Mouse (Mus musculus) liver, embryonic 14.5 days (tissue): ENCODE data around the gene Galns. TPM values are rescaled to one million over a fixed set of nuclear protein-coding genes. Genes with fewer than 3 reads are reported as not detected.
A peak's percentile ranks its signal among the peaks of the same experiment; 100 is the strongest.

Source experiments
- ATAC-seq: fragments of 200-750 bp; cut with Nextera tagmentation; 2 replicates; pipeline ENCODE4 v1.8.0; 2017; ENCODE audit warnings: moderate number of reproducible peaks, mild to moderate bottlenecking, moderate library complexity; ENCODE audit not compliant: insufficient read depth
- DNase-seq, 3 experiments: peaks; one replicate each; pipeline ENCODE4 v3.0.0-alpha.2; 2012 to 2013; ENCODE audit warnings: low read depth in 3 of 3, low spot score in 3 of 3
- H3K27ac ChIP-seq: fragments of 300-500 bp; sonication (generic); 2 replicates; pipeline ENCODE4 v1.5.1; 2014; ENCODE audit warnings: moderate library complexity, mild to moderate bottlenecking, control low read depth, inconsistent platforms
- H3K27me3 ChIP-seq: fragments of 300-500 bp; sonication (generic); 2 replicates; pipeline ENCODE4 v1.6.1; 2014; ENCODE audit warnings: mild to moderate bottlenecking, low read length, moderate library complexity; ENCODE audit not compliant: control insufficient read depth, insufficient read depth
- H3K36me3 ChIP-seq: fragments of 300-500 bp; sonication (generic); replicated peaks from 2 replicates; pipeline ENCODE4 v1.6.1; 2014; ENCODE audit warnings: low read depth; ENCODE audit not compliant: control insufficient read depth, insufficient read depth
- H3K4me1 ChIP-seq, 2 experiments: fragments of 200-500 bp in 1 of 2; fragments of 300-500 bp in 1 of 2; sonication (generic) in 1 of 2; replicated peaks; 2 replicates each; pipeline ENCODE4 v1.6.1; 2012 to 2014; ENCODE audit warnings: antibody characterized with exemption in 1 of 2, inconsistent platforms in 1 of 2, low read length in 1 of 2; ENCODE audit not compliant: control insufficient read depth in 2 of 2, insufficient read depth in 2 of 2
- H3K4me2 ChIP-seq: fragments of 300-500 bp; sonication (generic); 2 replicates; pipeline ENCODE4 v1.6.1; 2014; ENCODE audit warnings: low read depth, mild to moderate bottlenecking, control low read depth, moderate library complexity
- H3K4me3 ChIP-seq, 2 experiments: fragments of 200-500 bp in 1 of 2; fragments of 300-500 bp in 1 of 2; sonication (generic) in 1 of 2; 2 replicates each; pipeline ENCODE4 v1.5.1; 2012 to 2014; ENCODE audit warnings: low read depth in 2 of 2, low read length in 2 of 2, mild to moderate bottlenecking in 2 of 2, control low read depth in 1 of 2, inconsistent platforms in 1 of 2, moderate library complexity in 1 of 2; ENCODE audit not compliant: insufficient read depth in 1 of 2
- H3K9ac ChIP-seq: fragments of 300-500 bp; sonication (generic); replicated peaks from 2 replicates; pipeline ENCODE4 v1.6.1; 2014; ENCODE audit warnings: mild to moderate bottlenecking, control low read depth, moderate library complexity
- H3K9me3 ChIP-seq: fragments of 300-500 bp; sonication (generic); 2 replicates; pipeline ENCODE4 v1.6.1; 2016; ENCODE audit warnings: low read length, mixed read lengths; ENCODE audit not compliant: control insufficient read depth
- CTCF ChIP-seq: IDR thresholded peaks from 2 replicates; pipeline ENCODE4 v1.5.1; 2016; ENCODE audit warnings: antibody characterized with exemption, low read depth, control low read depth
- EP300 ChIP-seq: IDR thresholded peaks from 2 replicates; pipeline ENCODE4 v1.6.1; 2016; ENCODE audit warnings: antibody characterized with exemption, low read depth
- WGBS: fragments of 180-500 bp; shearing (Covaris S2); extraction: QIAGEN DNeasy Blood & Tissue Kit; methylation state at CpG from one replicate; pipeline ENCODE4 v1.1.7; 2014; ENCODE audit not compliant: insufficient replicate concordance; 5-methylcytosine and 5-hydroxymethylcytosine counted together
- polyA plus RNA-seq, 2 experiments: library from polyadenylated mRNA; depleted of rRNA in 1 of 2; stranded (reverse) in 1 of 2; unstranded in 1 of 2; fragments of >200 nt; fragmentation: Nextera tagmentation in 1 of 2; extraction: Ambion mirVana in 1 of 2; gene quantifications; 2 replicates each; pipeline versions ENCODE4 v1.2.1 to v1.2.3; 2012 to 2014

Gene Galns
- polyA plus RNA-seq, 2 experiments: 3.8 to 4.6 TPM

- ATAC-seq: no peak
- Histone ChIP-seq H3K4me2 (no peak overlapping the region), H3K4me3 (no peak overlapping the region), H3K27ac (no peak overlapping the region), H3K36me3 (no peaks in the 10 kb centered on the region), H3K4me1 (peaks cover 0 to 5% of the 10 kb centered on the region in 2 experiments; a peak in 1 of 4 replicates), H3K27me3 (no peaks in the 10 kb centered on the region), H3K9me3 (no peaks in the 10 kb centered on the region), H3K9ac (no peak overlapping the region)
- TF ChIP-seq CTCF (no peak), EP300 (no peak)
- WGBS: 50% methylated on average over 14 of the region's 14 CpGs
- no peak for DNase-seq
These were observed 25.8 kb downstream of the Galns start for GRCm38 (mm10) chr8:122585411-122585891.

GRCm38 (mm10) chr8:122584981-122585380, 26.3 kb downstream of the Galns start:
- H3K9ac ChIP-seq: no peak overlapping the region
- no peak overlapping the region for H3K27ac ChIP-seq
- no peaks in the 10 kb centered on the region for H3K36me3 ChIP-seq
- H3K4me3 ChIP-seq: no peak overlapping the region
- TF ChIP-seq EP300: no peak
- no peak for TF ChIP-seq CTCF
- H3K27me3 ChIP-seq: no peaks in the 10 kb centered on the region
- peaks cover 0 to 5% of the 10 kb centered on the region in 2 experiments; a peak in 1 of 4 replicates for H3K4me1 ChIP-seq
- no peaks in the 10 kb centered on the region for H3K9me3 ChIP-seq
- H3K4me2 ChIP-seq: no peak overlapping the region
- DNase-seq (no peak), ATAC-seq (no peak)
- 77% methylated on average over 9 of the region's 9 CpGs for WGBS

DNA sequence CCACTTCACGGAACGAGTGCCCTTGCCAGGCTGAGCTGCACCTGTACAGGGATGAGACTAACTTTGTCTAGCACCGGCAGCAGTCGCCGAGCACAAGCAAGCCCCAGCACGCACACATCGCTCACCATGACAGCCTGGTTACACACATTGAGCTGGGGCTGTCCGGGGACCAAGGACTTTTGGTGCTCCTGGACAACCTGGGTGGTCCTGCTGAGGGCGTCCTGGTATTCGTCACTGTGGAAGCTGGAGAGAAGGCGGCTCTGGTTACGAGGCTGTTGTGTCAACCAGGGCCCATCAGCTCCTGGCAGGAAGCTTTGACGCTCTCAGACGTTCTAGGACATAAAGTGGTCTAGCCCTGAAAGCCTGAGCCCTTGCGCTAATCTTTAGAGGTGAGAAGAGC, 30.3 kb downstream of the Galns start:
- H3K36me3 ChIP-seq: no peaks in the 10 kb centered on the region
- no peak for DNase-seq
- H3K9me3 ChIP-seq: no peaks in the 10 kb centered on the region
- WGBS: 71% methylated on average over 15 of the region's 15 CpGs
- H3K27me3 ChIP-seq: no peaks in the 10 kb centered on the region
- H3K4me1 ChIP-seq: peaks cover 4 to 8% of the 10 kb centered on the region in 2 experiments
- H3K9ac ChIP-seq: no peak overlapping the region
- H3K27ac ChIP-seq: no peak overlapping the region
- no peak for ATAC-seq
- TF ChIP-seq EP300 (no peak), CTCF (no peak)
- H3K4me2 ChIP-seq: no peak overlapping the region
- no peak overlapping the region for H3K4me3 ChIP-seq

DNA sequence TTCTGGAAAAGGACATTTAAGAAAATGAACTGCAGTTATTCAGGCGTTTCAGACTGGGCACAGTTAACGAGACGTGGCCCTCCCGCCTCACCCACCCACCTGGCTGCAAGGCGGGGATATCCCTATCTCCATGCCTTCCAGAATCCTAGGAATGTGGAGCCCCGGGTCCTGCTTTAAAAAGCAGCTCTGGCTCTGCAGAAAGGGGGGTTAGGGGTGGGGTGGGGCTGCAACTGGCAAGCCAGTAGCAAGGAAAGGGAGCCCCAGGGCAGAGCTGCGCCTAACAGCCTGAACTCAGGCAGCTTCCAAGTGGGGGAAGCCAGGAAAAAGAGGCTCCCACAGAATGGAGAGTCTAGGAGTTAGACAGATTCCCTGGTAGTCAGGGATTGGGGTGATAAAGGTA, 32.1 kb downstream of the Galns start:
- Histone ChIP-seq H3K4me2 (no peak overlapping the region), H3K9ac (no peak overlapping the region), H3K27me3 (no peaks in the 10 kb centered on the region), H3K4me3 (no peak overlapping the region), H3K27ac (no peak overlapping the region), H3K36me3 (no peaks in the 10 kb centered on the region), H3K9me3 (no peaks in the 10 kb centered on the region), H3K4me1 (peaks cover 18 to 20% of the 10 kb centered on the region in 2 experiments)
- ATAC-seq (no peak), DNase-seq (no peak)
- TF ChIP-seq EP300: no peak
- no peak for TF ChIP-seq CTCF
- 66% methylated on average over 7 of the region's 7 CpGs for WGBS

GRCm38 (mm10) chr8:122577116-122577515, 34.1 kb downstream of the Galns start:
- TF ChIP-seq EP300: no peak
- no peak for TF ChIP-seq CTCF
- H3K4me3 ChIP-seq: no peak overlapping the region
- no peaks in the 10 kb centered on the region for H3K27me3 ChIP-seq
- H3K4me1 ChIP-seq: peaks cover 25 to 35% of the 10 kb centered on the region in 2 experiments
- H3K4me2 ChIP-seq: peak overlapping the region; percentile 82
- H3K9me3 ChIP-seq: no peaks in the 10 kb centered on the region
- ATAC-seq (no peak), DNase-seq (no peak)
- WGBS: 62% methylated on average over 10 of the region's 10 CpGs
- no peak overlapping the region for H3K27ac ChIP-seq
- H3K9ac ChIP-seq: no peak overlapping the region
- peaks cover 17% of the 10 kb centered on the region for H3K36me3 ChIP-seq
